Mouse (Mus musculus) heart, postnatal 10 days (tissue): Measurements from ENCODE around the gene Bmp5. TPM values are rescaled to one million over a fixed set of nuclear protein-coding genes. Genes with fewer than 3 reads are reported as not detected.

Source experiments
- DNase-seq, 2 experiments: peaks; one replicate each; pipeline ENCODE4 v3.0.0; 2021
- intact Hi-C: fragments of 180-260 bp; cut with DNase I; formaldehyde crosslinking; loops from one replicate; pipeline ENCODE4 v1.15.1; 2025
- total RNA-seq, 2 experiments: library from RNA; stranded (reverse); gene quantifications; 2 replicates each; pipeline ENCODE4 v1.2.3; 2021

Bmp5 gene
- total RNA-seq, 2 experiments from 2014 or later: 1.9 TPM

DNA sequence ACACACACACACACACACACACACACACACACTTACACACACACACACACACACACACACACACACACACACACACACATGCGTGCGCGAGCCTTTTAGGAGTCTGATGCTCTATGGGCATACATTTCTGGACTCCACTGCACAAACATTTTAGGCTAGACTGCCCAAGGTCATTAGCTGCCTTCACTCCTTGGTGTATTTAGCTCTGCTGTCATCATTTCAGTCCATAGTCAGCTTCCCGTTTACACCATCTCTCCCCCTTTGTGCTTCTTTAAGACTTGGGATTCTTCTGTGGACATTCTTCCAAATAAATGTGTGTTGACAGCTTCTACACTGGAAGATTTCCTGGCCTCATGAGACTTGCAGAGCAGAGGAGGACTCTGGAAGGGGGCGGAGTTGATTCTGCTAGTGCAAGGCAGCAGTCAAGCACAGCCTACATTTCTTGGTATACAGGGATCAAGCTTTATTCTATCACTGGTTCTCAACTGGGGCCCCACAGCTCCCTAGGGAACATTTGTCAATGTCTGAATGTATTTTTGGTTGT is 58.1 kb downstream of the Bmp5 start:
- intact Hi-C loops: no loop called here
- DNase-seq: peak; percentile 7 to 13

DNA sequence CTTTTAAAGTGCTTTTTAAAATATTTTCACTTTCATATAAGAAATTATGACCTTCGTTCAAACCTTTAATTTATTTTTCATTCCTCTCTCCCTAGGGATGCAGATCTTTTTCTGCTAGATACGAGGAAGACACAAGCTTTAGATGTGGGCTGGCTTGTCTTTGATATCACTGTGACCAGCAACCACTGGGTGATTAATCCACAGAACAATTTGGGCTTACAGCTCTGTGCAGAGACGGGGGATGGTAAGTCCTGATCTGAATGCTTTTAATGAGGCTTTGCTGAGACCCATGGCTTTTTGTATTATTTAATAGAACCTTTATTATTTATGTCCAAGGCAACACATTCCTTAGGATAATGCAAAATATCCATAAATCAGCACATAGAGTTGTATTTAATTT is 64.3 kb downstream of the Bmp5 start:
- intact Hi-C loops: no loop called here
- DNase-seq: no peak

DNA sequence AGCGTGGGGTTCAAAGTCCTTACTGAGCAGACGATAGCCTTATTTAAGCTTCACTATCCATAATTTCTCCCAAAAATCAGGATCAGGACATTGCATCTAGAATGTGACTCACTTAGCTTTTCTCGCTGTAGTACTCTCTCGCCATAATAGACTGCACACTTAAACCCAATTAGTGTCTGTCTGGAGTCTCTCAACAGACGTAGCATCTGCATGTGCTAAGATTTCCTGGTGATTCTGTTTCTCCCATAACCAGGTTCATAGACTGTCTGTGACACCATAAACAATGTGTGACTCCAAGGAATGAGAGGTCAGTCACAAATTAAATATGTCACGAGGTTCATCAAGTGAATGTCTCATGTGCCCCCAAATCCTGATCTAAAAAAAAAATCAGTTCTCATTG is 65.7 kb downstream of the Bmp5 start:
- intact Hi-C loops: no loop called here
- no peak for DNase-seq

DNA sequence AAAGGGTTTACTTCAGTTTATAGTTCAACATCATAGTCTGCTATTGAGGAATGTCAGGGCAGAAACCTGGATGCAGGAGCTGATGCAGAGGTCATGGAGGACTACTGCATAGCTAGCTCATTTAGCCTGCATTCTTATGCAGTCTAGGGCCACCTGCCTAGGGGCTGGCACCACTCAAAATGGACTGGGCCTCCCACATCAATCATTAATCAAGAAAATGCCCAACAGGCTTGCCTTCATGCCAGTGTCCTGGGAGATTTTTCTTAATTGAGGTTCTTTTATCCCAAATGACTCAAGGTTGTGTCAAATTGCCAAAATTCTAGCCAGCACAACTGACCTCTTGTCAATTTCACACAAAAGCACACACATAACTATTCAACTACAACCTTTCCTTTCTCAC is 70.8 kb downstream of the Bmp5 start:
- DNase-seq: no peak
- intact Hi-C loops: no loop called here

DNA sequence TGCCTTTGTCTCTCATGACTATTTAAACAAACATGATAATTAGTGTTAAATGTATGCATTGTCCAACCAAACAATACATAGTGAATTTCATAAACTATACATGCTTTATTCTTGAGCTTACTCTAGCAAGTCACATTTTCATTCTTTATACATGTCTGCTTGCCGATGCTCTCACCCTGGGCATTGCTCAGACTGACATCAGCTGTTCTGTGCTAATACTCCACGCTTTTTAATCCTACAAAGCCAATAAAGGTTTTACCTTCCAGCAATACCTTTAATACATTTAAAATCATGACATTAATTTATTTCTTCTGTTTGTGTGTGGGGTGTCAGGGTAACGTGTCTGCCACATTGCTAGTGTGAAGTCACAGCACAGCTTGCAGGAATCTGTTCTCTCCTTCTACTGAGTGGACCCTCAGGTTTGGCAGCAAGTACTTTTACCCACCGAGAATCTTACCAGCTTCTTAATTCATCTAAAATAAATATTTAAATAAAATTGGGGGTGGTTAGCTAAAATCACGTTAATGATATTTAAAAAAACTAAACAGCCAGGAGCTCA is 75.6 kb downstream of the Bmp5 start:
- no peak for DNase-seq
- intact Hi-C loops: no loop called here

DNA sequence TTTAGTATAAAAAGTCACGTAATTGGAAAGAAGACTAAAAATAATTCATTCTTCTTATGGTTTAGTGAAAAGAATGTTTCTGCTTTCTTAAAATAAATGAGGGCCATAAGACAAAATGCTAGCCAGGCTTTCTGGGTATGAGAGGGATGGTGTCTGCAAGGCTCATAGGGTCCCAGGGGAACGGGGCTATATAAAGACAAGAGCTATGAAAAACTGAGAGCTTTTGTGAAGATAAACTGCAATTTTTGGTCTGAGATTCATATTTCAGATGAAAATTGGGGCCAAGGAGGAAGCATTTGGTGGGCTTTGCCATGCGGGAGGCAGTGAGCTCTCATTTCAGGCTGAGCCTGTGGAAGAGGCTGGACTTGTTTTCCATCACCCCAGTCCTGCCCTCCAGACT is 83.0 kb downstream of the Bmp5 start:
- DNase-seq: peak in 1 of 2 experiments; percentile 11
- intact Hi-C loops: no loop called here

DNA sequence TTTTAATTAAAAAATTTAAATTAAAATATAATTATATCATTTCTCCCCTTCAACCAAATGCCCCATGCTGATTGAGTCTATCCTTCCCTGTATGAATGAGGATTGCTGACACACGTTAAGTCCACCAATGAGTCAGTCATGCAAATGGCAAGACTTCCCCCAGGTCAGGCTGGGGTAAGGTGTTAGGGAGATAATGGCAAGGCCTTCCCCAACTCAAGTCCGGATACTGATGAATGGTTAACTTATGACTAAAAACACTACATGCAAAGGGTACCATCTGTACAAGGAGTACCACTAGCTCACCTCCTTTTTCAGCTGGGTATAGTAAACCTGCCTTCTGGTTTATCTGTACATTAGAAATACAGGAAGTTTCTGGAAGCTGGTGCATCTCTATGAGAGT is 83.8 kb downstream of the Bmp5 start:
- intact Hi-C loops: no loop called here

DNA sequence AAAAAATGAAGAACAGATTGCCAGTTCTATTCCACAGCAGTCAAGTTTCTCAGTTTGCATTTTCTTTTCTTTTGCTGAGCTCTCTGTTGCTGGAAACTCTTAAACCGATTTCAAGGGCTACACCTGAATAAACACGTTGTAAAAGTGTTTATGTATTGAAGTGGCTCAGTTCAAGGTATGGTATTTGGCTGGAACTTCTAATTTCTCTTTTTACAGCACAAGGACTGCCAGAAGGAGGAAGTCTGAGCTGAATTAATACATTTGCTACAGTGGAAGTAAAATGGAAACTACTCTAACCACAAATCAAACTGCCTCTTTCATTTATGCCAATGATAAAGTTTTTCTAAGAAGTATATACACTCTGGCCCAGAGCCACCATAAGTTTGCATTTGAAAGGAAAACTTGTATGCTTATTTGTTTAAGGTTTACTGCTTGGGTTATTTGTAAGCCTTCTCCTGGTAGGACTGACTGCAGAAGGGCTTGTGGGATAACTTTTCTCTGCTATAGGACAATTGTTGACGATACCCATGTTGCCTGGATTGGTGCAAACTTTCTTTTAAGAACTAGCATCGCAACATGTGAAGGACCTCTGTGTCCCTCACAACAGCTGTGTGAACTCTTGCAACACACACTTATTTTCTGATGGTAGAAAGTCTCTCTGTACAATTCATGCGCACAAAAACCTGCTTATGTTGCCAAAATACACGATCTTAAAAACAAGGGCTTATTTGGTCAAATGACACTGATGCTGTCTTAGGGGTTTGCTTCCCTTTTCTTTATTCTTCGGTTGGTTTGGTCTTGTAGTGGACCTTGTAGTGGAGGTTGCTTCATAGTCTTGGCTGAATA is 95.4 kb downstream of the Bmp5 start:
- intact Hi-C loops: no loop called here
- DNase-seq: no peak

More for the DNA sequence above, 83.8 kb downstream of the Bmp5 start:
- DNase-seq: no peak

DNA sequence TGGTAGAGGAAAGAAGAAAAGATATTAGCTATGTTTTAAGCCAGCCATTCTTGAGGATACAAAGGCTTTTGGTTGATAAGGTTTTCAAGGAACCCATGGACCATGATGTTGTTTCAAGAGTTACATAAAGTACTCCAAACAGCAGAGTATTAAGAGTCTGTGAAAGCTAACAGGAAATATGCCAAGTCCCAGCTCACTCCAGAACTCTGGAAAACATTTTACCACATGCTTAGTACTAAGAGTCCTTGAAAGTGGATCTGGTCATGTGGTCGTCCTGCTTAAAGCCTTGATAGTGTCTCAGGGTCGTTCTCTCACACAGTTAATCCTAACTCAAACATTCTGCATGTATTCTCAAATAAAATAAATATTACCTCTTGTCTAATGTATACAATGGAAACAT is 101.2 kb downstream of the Bmp5 start:
- DNase-seq: peak in 1 of 2 experiments; percentile 4
- intact Hi-C loops: no loop called here

DNA sequence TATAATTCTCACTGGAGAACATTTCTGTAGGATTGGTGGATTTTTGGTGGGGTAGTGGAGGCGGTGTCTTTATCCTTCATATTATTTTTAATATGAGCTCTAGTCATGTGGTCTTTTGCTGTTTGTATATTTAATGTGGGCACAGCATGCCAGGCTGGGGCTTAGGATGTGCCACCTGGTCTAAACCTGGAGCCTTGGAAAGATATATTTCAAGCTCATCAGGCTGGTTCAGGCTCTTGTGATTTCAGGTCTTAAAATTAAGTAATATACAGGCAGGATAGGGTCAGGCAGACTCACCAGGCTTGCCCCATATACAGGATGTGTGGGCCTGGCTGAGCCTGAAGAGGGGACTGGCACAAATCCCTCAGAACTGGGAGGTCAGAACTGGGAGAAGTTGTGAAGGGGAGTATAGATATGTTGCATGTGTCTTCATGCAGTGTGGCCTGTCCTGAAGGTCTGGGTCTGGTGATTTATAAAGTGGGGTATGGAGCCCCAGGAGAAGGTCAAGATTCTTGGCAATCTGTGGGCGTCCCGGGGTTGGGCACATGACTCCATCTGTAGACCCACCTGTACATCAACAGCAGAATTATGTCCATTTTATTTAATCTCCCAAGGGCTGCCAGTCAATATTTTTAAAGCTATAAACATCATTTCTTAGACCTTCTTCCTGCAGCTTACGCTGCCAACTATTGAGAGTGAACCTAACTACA is 108.5 kb downstream of the Bmp5 start:
- intact Hi-C loops: no loop called here
- DNase-seq: no peak

DNA sequence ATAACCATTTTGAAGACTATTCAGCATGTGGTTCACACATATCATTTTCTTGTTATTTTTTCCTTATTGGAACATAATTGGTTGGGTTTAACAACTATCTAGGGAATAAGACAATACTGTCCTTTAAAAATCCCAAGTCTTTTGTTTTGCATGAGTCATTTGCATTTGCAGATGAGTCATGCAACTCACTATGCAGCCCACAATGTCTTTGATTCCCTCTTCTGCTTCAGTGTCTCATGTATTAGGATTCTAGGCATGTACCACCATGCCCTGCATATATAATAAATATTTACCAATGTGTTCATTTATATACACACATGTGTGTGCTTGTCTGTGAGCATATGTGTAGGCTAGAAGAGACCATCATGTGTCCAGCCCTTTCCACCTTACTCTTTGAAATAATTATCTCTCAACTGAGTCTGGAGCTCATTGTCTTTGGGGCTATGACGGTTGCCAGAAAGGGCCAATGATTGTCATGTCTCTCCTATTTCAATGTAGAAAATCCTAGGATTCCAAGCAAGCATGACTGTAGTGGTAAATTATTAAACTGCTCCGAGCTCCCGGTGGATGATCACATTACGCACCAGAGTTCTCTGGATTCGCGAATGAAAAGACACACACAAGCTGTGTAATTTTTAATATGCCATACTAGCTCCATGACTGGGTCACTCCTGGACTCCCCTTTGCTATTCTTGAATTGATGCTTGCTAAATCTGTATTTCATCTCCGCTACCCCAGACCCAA is 111.8 kb downstream of the Bmp5 start:
- DNase-seq: no peak
- intact Hi-C loops: no loop called here

DNA sequence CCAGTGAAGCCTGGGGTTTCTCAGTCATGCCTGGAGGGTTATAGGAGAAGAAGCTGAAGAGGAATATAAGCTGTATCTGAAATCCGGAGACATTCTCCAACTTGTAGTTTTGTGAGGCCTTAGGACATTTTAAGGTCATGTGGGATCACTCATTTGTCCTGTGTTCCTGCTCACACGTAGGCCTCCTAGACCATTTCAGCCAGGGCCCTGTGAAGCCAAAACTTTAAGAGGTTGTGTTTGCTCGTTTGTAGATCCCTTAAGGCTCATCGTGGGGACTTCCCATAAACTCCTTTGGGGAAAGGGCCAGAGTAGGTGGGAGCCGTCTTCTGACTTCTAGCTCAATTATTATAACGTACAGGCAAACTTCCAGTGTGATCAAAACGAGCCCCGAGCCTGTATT is 121.8 kb downstream of the Bmp5 start:
- DNase-seq: no peak

DNA sequence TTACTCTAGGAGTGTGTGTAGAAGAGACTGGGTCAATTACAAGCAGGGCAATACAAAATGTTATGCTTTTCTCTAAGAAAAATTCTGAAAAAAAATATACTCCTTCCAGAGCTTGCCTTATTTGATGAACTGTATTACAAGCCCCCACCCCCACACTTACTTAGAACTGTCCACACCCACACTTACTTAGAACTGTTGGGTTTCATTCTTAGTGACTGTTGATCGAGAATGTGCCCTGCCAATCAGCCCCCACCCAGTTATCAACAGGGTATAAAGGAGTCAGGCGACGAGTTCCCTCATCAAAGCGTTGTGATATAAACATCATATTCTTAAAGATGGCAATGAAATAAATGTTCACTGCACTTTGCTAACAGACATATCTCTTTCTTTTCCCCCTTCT is 122.9 kb downstream of the Bmp5 start:
- intact Hi-C loops: no loop called here
- no peak for DNase-seq

More for the DNA sequence above, 121.8 kb downstream of the Bmp5 start:
- intact Hi-C loops: no loop called here

DNA sequence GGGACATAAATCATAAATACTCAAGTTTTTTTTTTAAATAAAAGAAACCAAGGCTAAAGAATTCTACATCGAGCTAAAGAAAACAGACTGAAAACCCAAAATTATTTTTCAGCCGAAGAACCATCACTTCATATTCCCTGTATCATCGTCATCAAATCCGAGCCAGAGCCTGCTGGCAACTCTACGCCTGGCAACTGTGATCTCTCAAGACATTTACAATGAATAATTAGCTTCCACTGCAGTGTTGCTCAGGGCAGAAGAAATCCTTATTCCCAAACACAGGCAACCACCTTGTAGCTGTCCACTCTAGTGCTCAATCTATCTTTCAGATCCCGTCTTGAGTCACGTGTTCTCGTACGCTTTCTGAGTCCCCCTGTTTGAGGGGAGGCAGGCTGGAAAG is 126.1 kb downstream of the Bmp5 start:
- intact Hi-C loops: no loop called here

DNA sequence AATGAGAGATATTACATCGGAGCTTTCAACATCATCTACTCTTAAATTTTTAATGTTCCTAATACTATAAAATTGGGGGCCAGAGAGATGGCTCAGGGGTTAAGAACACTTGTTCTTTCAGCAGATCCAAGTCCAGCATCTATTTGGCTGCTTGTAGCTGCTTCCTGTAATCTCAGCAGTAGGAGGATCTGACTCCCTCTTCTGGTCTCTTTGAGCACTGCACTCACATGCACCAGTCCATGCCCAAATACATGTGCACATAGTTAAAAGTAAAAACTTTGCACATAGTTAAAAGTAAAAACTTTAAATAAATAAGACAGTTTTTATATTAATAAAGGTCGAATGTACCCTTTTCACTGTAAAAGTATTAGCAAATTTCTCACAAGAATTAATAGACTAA is 130.3 kb downstream of the Bmp5 start:
- intact Hi-C loops: no loop called here
- DNase-seq: no peak

More for the DNA sequence above, 126.1 kb downstream of the Bmp5 start:
- DNase-seq: no peak

DNA sequence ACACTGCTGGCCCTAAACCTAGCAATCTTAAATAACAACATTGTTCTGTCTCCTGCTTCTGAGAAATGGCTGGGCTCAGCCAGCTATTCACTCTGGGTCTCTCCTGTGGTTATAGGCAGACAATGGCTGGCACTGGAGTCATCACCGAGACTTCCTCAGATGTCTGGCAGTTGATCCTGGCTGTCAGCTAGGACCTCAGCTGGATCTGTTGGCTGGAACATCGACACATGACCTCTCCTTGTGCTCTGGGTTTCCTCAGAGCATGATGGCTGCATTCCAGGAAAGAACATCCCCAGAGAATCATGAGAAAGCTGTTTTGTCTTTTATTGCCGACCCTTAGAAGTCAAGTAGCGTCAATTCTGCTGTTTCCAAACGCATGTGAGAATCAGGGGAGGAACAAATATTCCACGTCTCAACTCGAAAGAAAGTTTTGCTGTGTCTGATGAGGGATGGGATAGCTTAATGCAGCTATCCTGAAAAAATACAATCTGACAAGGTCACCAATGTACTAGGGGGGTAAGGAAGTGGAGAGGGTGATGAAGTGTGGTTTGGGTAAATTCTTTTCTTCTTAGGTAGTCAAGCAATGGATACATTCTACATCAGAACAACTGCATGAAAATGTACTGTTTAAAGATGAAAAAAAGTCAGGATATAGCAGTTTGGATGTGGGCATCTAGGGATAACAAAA is 135.1 kb downstream of the Bmp5 start:
- intact Hi-C loops: no loop called here
- peak; percentile 91 for DNase-seq

DNA sequence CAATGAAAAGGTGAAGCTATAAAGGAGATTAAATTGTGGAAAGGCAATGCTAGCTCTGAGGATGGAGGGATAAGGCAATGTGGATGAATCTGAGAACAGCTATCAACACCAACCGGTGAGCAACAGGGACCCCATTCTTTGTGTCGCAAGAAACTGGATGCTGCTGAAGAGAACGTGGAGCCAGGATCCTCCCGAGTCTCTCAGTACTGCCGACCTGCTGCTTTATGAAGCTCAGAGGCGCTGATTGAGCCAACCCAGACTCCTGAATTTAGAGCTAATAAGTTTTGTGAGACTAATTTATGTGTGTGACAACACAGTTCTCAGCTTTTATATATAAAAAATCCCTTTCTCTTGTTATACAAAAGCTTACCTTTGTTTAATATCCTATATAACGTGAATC is 136.4 kb downstream of the Bmp5 start:
- DNase-seq: no peak
- intact Hi-C loops: no loop called here

DNA sequence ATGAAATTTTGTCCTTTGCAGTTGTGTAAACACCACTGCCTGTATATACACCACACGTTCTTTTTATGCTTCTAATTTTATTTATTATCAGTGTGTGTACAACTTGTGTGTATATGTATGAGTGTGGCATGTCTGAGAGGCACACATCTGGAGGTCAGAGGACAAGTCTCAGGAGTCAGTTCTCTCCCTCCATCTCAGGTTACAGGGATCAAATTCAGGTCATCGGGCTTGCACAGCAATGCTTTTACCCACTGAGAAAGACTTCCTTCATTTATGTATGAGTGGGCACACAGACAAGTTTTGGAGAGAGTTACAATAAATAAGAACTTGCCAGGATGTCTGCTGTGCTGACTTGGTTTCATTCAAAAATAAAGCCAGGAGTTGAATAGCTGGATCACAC is 140.9 kb downstream of the Bmp5 start:
- intact Hi-C loops: no loop called here

DNA sequence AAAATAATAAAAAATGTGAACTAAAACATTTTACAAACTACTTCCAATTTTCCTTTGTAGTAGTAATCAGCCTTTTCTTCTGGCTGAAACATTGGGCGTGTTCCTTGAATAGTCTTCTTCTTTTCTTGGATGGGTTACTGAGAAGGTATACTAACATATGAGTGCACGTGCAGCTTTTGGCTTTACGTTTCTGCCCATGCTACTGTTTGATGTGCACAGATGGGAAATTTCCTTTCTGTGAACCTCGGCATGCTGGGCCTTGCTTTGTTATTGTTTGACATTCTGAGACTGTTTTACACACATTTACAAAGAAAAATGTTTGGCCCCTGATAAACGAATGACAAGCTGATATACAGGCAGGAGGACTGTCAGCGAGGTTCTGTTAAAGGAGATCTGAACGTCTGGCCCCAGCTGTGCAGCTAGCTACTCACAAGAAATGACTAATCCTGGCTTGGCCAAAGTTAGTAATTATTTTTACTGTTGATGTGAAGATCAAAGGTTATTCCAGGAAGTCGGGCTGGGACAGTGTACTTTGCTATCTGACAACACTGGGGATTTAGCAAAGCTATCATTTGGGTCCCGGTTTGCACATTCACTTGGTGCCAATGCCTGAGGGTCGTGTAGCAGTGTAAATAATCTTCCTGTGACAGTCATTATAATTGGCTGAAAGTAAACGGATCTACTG is 152.2 kb downstream of the Bmp5 start:
- DNase-seq: peak; percentile 40 to 60
- intact Hi-C loops: no loop called here

More for the DNA sequence above, 140.9 kb downstream of the Bmp5 start:
- no peak for DNase-seq

DNA sequence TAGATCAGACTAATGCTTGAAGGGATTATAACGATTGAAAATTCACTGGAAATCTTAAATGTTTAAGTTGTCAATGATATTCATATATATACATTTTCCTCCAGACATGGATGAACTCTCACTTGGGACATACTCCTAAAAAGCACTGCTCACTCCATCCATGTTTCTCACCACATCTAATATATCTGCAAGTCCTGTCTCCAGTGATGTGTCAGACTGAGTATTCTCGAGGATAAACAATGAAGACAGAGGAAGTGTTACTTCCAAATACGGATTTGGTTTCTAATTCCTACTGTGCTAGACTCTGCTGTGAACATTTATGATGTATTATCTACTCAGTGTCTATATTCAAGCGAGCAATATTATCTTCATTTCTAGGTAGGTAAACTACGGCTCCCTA is 152.9 kb downstream of the Bmp5 start:
- intact Hi-C loops: no loop called here
- no peak for DNase-seq
